Mouse (Mus musculus) CD4-positive, CD25-positive, alpha-beta regulatory T cell (primary cell): ENCODE results near the gene Ttll5. TPM values are rescaled to one million over a fixed set of nuclear protein-coding genes. Genes with fewer than 3 reads are reported as not detected.

ENCODE experiments used
- polyA plus RNA-seq: library from polyadenylated mRNA; unstranded; fragments of 100-300 nt; shearing (Covaris generic); gene quantifications from one replicate; pipeline ENCODE4 v1.2.1, GENCODE M21; 2017

The Ttll5 gene
- polyA plus RNA-seq: 11.8 TPM

DNA sequence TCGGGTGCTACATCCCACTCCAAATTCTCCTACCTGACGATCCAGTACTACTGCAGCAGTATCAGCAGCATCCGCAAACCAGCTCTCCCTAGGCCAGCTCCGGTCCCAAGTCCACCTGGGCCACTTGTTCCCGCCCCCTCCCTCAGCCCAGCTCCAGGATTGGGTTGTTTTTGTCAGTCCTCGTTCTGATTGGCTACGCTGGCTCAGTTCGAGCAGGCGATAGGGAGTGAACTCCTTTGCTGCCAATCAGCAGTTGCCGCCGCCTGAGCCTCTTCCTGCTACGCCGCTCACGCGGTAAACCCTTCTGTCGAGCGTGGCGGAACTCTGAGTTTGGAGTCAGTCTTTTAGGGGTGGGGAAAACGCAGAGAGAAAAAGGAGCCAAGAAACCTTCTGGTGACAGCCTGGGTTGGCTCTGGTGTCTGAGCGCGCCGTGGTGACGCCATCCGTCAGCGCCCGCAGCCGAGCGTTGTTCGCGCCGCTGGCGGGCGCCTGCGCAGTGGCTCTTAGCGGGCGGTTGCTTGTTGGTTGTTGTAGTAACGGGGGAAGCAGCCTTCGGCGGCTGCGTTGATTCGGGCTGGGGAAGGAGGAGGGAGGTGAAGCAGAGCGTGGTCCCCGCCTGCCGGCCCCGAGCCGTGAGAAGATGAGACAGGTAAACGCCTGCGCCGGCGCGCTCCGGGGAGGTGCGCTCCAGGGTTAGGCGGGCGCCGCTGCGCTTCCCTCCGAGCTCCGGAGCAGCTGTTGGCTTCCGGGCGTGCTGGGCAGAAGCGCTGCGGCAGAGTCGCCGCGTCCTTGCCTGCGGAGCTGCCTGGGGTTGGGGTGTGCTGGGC, at the start of gene Ttll5, which contains the start of gene Erg28:
TSS of gene Ttll5 (plus strand) at position 222 of the 827 bp plus-strand sequence.
TSS of gene Erg28 (minus strand) at position 113 of the 827 bp plus-strand sequence.

DNA sequence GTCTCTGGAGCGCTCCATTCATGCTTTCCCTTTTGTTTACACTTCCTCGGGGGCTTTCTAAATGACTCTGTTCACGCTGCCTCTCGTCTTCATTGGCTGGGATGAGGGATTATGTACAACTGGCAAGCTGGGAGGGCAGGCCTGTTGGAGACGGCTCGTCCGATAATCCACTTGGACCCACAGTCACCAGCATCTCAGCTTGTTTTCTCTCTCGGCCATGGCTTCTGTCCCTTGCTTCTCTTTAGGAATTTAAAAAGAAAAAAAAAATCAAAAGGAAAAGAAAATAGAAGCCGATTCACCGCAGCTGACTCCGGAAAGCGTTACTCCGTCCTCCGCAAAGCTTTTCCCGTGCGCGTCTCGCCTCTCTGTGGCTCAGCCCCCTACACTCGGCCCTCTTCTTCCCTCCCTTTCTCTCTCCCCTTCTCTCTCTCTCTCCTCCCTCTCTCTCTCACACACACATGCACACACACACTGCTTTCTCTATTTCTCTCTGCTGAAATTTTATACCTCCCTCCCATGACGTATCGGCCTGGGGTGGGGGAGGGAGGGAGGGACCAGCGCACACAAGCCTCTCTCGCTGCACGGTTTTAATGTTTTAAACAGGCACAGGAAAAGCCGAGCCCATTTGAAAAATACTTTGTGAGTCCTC, 254.2 kb downstream of the Ttll5 start, which contains the start of gene Tgfb3:
TSS of gene Tgfb3 (minus strand) at position 489 of the 649 bp plus-strand sequence.

GRCm38 (mm10) chr12:86082481-86083012, 258.1 kb downstream of the Ttll5 start, which contains the start of gene Ift43:
TSS of gene Ift43 (plus strand) at chr12:86082541.

Other genes with a start within 250 kb of the Ttll5 start
- 5.2 TPM for gene Jdp2, start 225.6 kb upstream of the Ttll5 start, polyA plus RNA-seq
- gene Batf, start 138.0 kb upstream of the Ttll5 start, polyA plus RNA-seq: 146 TPM
- 0.59 TPM for gene Flvcr2, start 78.1 kb upstream of the Ttll5 start, polyA plus RNA-seq
- gene Erg28, start 109 bp upstream of the Ttll5 start, polyA plus RNA-seq: 98.5 TPM